Mouse (Mus musculus) small intestine, adult 2 months (tissue): Measurements from ENCODE around the gene Mtg1.

ENCODE experiments used
- CTCF ChIP-seq: fragments of 200-500 bp; IDR thresholded peaks from 2 replicates; pipeline ENCODE4 v1.5.1; 2012; ENCODE audit warnings: low read depth, mild to moderate bottlenecking, control low read depth, inconsistent platforms, low read length, moderate library complexity, mixed read lengths; ENCODE audit not compliant: insufficient replicate concordance, insufficient read length; ENCODE audit errors: extremely low read depth
- POLR2A ChIP-seq: fragments of 200-500 bp; IDR thresholded peaks from 2 replicates; pipeline ENCODE4 v1.6.1; 2012; ENCODE audit warnings: low read depth, mild to moderate bottlenecking, control low read depth, inconsistent platforms, low read length, moderate library complexity

GRCm38 (mm10) chr7:140192851-140193250 is 55.5 kb downstream of the Mtg1 start:
- no peak for TF ChIP-seq POLR2A
- TF ChIP-seq CTCF: no peak
